Mouse (Mus musculus) stomach, embryonic 14.5 days (tissue): ENCODE data around the gene Wasf2. TPM values are rescaled to one million over a fixed set of nuclear protein-coding genes. Genes with fewer than 3 reads are reported as not detected.

Experiments used
- microRNA-seq: library from miRNA; unstranded; fragments of <30 nt; microRNA quantifications from one replicate; pipeline ENCODE4, GENCODE M21; 2016
- polyA plus RNA-seq: library from polyadenylated mRNA; unstranded; fragments of >200 nt; fragmentation: Nextera tagmentation; extraction: Ambion mirVana; gene quantifications from 2 replicates; pipeline ENCODE4 v1.2.1, GENCODE M21; 2014

Wasf2 gene
- polyA plus RNA-seq, 1 experiment from 2014 or later = 120 TPM

Small RNAs within 50 kb of the gene (microRNA-seq; reads per million reads assigned to microRNA genes)
- gene Mir7017 = not detected

Other genes starting within 250 kb of the Wasf2 start
- gene Stx12, start 246.0 kb upstream of the Wasf2 start, polyA plus RNA-seq = 63.2 and 66.0 TPM in 2 replicates
- 45.7 and 47.0 TPM in 2 replicates for gene Fam76a, start 207.9 kb upstream of the Wasf2 start, polyA plus RNA-seq
- gene Fgr, start 156.4 kb upstream of the Wasf2 start, polyA plus RNA-seq = 0.13 and 0.19 TPM in 2 replicates
- 10.3 and 10.7 TPM in 2 replicates for gene Ahdc1, start 119.2 kb upstream of the Wasf2 start, polyA plus RNA-seq
- gene Cd164l2, start 81.6 kb downstream of the Wasf2 start, polyA plus RNA-seq = 8.7 and 11.6 TPM in 2 replicates
- not detected in 2 replicates for gene Gpr3, start 82.0 kb downstream of the Wasf2 start, polyA plus RNA-seq
- 3.1 and 3.4 TPM in 2 replicates for gene Map3k6, start 110.3 kb downstream of the Wasf2 start, polyA plus RNA-seq
- 9.3 and 10.3 TPM in 2 replicates for gene Sytl1, start 132.6 kb downstream of the Wasf2 start, polyA plus RNA-seq
- gene Tmem222, start 147.3 kb downstream of the Wasf2 start, polyA plus RNA-seq = 88.1 and 88.6 TPM in 2 replicates
- gene Wdtc1, start 223.0 kb downstream of the Wasf2 start, polyA plus RNA-seq = 18.5 and 19.9 TPM in 2 replicates
- gene Slc9a1, start 239.2 kb downstream of the Wasf2 start, polyA plus RNA-seq = 9.8 and 10.6 TPM in 2 replicates